8 mouse cellular contexts compared by ENCODE assay signal in genomic region chr8:126422920-126423300, GRCm38 (mm10). TPM values are rescaled to one million over a fixed set of nuclear protein-coding genes. Genes with fewer than 3 reads are reported as not detected.
DNase-seq lines count a peak whose midpoint lies in the region; ATAC-seq and TF ChIP-seq lines count a peak whose summit lies in the region.

No protein-coding gene starts in this region.

- DNase-seq in kidney, adult 18-20 months, result peak; percentile 49
- no peak for DNase-seq in kidney, postnatal 4 days
- peak; percentile 72 for DNase-seq in MN1 (ENCODE audit: low spot score)
- peak; percentile 65 for DNase-seq in kidney, adult 2 months
- no peak for DNase-seq in gastrocnemius, postnatal 25 days
- no peak for DNase-seq in left cerebral cortex, adult 11 months (ENCODE audit: low spot score)

- H3K36me3 ChIP-seq in embryonic facial prominence, embryonic 15.5 days, result peaks cover 22% of the 10 kb centered on the region
- no peaks in the 10 kb centered on the region; the same call in 1 of the 2 replicates for H3K36me3 ChIP-seq in kidney, adult 2 months (ENCODE audit: control insufficient read depth, insufficient read depth, low read length)
- H3K36me3 ChIP-seq in macrophage (ENCODE audit: inconsistent target), result peaks cover 28% of the 10 kb centered on the region

- peaks cover 18% of the 10 kb centered on the region for H3K4me1 ChIP-seq in embryonic facial prominence, embryonic 15.5 days
- H3K4me1 ChIP-seq in kidney, adult 2 months (ENCODE audit: control insufficient read depth, insufficient read depth, low read length), result no peaks in the 10 kb centered on the region; the same call in 1 of the 2 replicates

- no peaks in the 10 kb centered on the region for H3K9me3 ChIP-seq in embryonic facial prominence, embryonic 15.5 days (replicated peaks)

- WGBS in embryonic facial prominence, embryonic 15.5 days, result 4% methylated on average over 9 of the region's 9 CpGs
- under 1% methylated on average over 9 of the region's 9 CpGs for WGBS in kidney, adult 2 months
- 11% methylated on average over 9 of the region's 9 CpGs for WGBS in macrophage (ENCODE audit: missing documents)

- peak overlapping the region; percentile 80 for H3K4me2 ChIP-seq in embryonic facial prominence, embryonic 15.5 days (replicated peaks)

- peak overlapping the region; percentile 79 for H3K27ac ChIP-seq in embryonic facial prominence, embryonic 15.5 days (replicated peaks)
- H3K27ac ChIP-seq in kidney, adult 2 months (ENCODE audit: insufficient read depth, low read depth, low read length), result peak overlapping the region; percentile 93
- H3K27ac ChIP-seq in macrophage, result peak overlapping the region; percentile 33

- H3K79me2 ChIP-seq in macrophage (ENCODE audit: inconsistent target), result peaks cover 13% of the 10 kb centered on the region; the same call in 1 of the 2 replicates

- H3K9ac ChIP-seq in embryonic facial prominence, embryonic 15.5 days, result peak overlapping the region; percentile 86

- TF ChIP-seq POLR2A in kidney, adult 2 months (IDR thresholded peaks at IDR 0.05; ENCODE audit: low read depth, low read length), result no peak

- peak overlapping the region; percentile 95 for H3K4me3 ChIP-seq in embryonic facial prominence, embryonic 15.5 days (replicated peaks)
- H3K4me3 ChIP-seq in kidney, adult 2 months (ENCODE audit: insufficient read depth, low read depth, low read length), result peak overlapping the region; percentile 90
- H3K4me3 ChIP-seq in macrophage (ENCODE audit: inconsistent target), result peak overlapping the region; percentile 84

- no peak for TF ChIP-seq CTCF in kidney, adult 2 months (conservative IDR thresholded peaks at IDR 0.05; ENCODE audit: insufficient read depth, insufficient read length, low read depth, low read length)

- ATAC-seq in embryonic facial prominence, embryonic 15.5 days (ENCODE audit: insufficient number of reproducible peaks, low FRiP score, low TSS enrichment, low read depth), result peak; percentile 44; the same call in 1 of the 2 replicates

- no peaks in the 10 kb centered on the region for H3K27me3 ChIP-seq in embryonic facial prominence, embryonic 15.5 days
- H3K27me3 ChIP-seq in kidney, adult 2 months (replicated peaks; ENCODE audit: control insufficient read depth, insufficient read depth, low read length), result no peaks in the 10 kb centered on the region

RNA-seq across cellular contexts. Expression of gene Coa6, which starts 0.6 kb away (rescaled TPM):
- 44.8 and 48.9 TPM in 2 replicates for polyA plus RNA-seq in embryonic facial prominence, embryonic 15.5 days (2015; fragmentation: Nextera tagmentation; extraction: Ambion mirVana)
- 87.6 and 128 TPM in 2 replicates for polyA plus RNA-seq in kidney, adult 2 months (2012; rRNA removed)
- 10 to 100 TPM in 2 of 26 experiments, 1 to 10 TPM in 20, not detected in 4; 1.0 to 11.8 (median 3.4) TPM for total RNA-seq in macrophage (2018; cell fraction: chromatin; rRNA removed)
- 10 to 100 TPM; 14.2 to 35.9 (median 26.0) TPM for total RNA-seq in macrophage (2018; cell fraction: cytosol; rRNA removed)
- total RNA-seq in macrophage (2018; cell fraction: nucleus; rRNA removed), result 10 to 100 TPM in 4 of 26 experiments, 1 to 10 TPM in 21, not detected in 1; 2.2 to 12.8 (median 4.7) TPM
- polyA plus RNA-seq in macrophage (2018), result 12.3 to 33.1 TPM (median 27.8 TPM) in 3 replicates
- 10 to 100 TPM; 19.8 to 23.0 TPM for total RNA-seq in gastrocnemius, postnatal 25 days (2021)

RNA-seq across cellular contexts. Expression of gene Tarbp1, which starts 52.0 kb away (rescaled TPM):
- polyA plus RNA-seq in embryonic facial prominence, embryonic 15.5 days (2015; fragmentation: Nextera tagmentation; extraction: Ambion mirVana), result 2.4 and 3.0 TPM in 2 replicates
- 2.7 and 3.2 TPM in 2 replicates for polyA plus RNA-seq in kidney, adult 2 months (2012; rRNA removed)
- total RNA-seq in macrophage (2018; cell fraction: chromatin; rRNA removed), result 1 to 10 TPM in 13 of 26 experiments, under 1 TPM in 13; 0.17 to 3.9 (median 1.2) TPM
- total RNA-seq in macrophage (2018; cell fraction: cytosol; rRNA removed), result 1 to 10 TPM in 10 of 26 experiments, under 1 TPM in 16; 0.27 to 1.6 (median 0.65) TPM
- total RNA-seq in macrophage (2018; cell fraction: nucleus; rRNA removed), result 1 to 10 TPM in 12 of 26 experiments, under 1 TPM in 14; 0.24 to 6.4 (median 0.98) TPM
- 0.77 to 2.4 TPM (median 0.80 TPM) in 3 replicates for polyA plus RNA-seq in macrophage (2018)
- total RNA-seq in gastrocnemius, postnatal 25 days (2021), result 1 to 10 TPM; 4.7 to 5.5 TPM

Comparison
In these comparisons a context has a peak if more than half of its experiments do, and no peak if none do; other contexts are left out.
1. DNase-seq: peak in kidney, adult 18-20 months (single experiment), MN1 (single experiment) and kidney, adult 2 months (single experiment); none in kidney, postnatal 4 days (0 of 2), gastrocnemius, postnatal 25 days (single experiment) and left cerebral cortex, adult 11 months (single experiment).
2. H3K27ac ChIP-seq: peak in every context shown above with its lines; median percentile 93 in kidney, adult 2 months; 79 in embryonic facial prominence, embryonic 15.5 days; 33 in macrophage.
3. Peak in every context shown above with its lines, with median percentiles within 50 percentile points of each other: H3K4me3 ChIP-seq.